Mouse (Mus musculus) myocyte (in vitro differentiated cells): ENCODE measurements around the gene Arrdc2. TPM values are rescaled to one million over a fixed set of nuclear protein-coding genes. Genes with fewer than 3 reads are reported as not detected.

Experiments
- H3K27me3 ChIP-seq: one replicate; pipeline ENCODE4 v1.6.1; 2011; ENCODE audit not compliant: control insufficient read depth, insufficient read depth, insufficient read length
- H3K36me3 ChIP-seq: one replicate; pipeline ENCODE4 v1.6.1; 2011; ENCODE audit not compliant: control insufficient read depth, insufficient read depth
- H3K4me2 ChIP-seq: one replicate; pipeline ENCODE4 v1.6.1; 2011; ENCODE audit warnings: low read depth, control low read depth
- H3K4me3 ChIP-seq: one replicate; pipeline ENCODE4 v1.5.1; 2011; ENCODE audit warnings: mild to moderate bottlenecking, control low read depth, moderate library complexity
- H3K79me2 ChIP-seq: one replicate; pipeline ENCODE4 v1.6.1; 2011; ENCODE audit not compliant: control insufficient read depth, insufficient read depth
- H3ac ChIP-seq: one replicate; pipeline ENCODE4 v1.6.1; 2011; ENCODE audit not compliant: control insufficient read depth, insufficient read length
- CEBPB ChIP-seq: IDR thresholded peaks from 2 replicates; pipeline ENCODE4 v1.6.1; 2011; ENCODE audit warnings: mild to moderate bottlenecking, moderate library complexity; ENCODE audit not compliant: poor library complexity, insufficient read depth, severe bottlenecking
- E2F4 ChIP-seq: IDR thresholded peaks from one replicate; pipeline ENCODE4 v1.6.1; 2011; ENCODE audit warnings: mild to moderate bottlenecking, control low read depth, moderate library complexity; ENCODE audit not compliant: insufficient read depth
- MAX ChIP-seq: IDR thresholded peaks from one replicate; pipeline ENCODE4 v1.6.1; 2011; ENCODE audit warnings: low read depth, mild to moderate bottlenecking, control low read depth
- MYOD1 ChIP-seq, 3 experiments: IDR thresholded peaks; one replicate each; pipeline ENCODE4 v1.6.1; 2011; ENCODE audit warnings: control low read depth in 2 of 3, low read depth in 2 of 3, mild to moderate bottlenecking in 2 of 3, moderate library complexity in 1 of 3; ENCODE audit not compliant: insufficient read length in 2 of 3, control insufficient read depth in 1 of 3
- MYOG ChIP-seq, 3 experiments: IDR thresholded peaks; one replicate each; pipeline ENCODE4 v1.6.1; 2011; ENCODE audit warnings: control low read depth in 2 of 3, low read depth in 2 of 3, mild to moderate bottlenecking in 2 of 3; ENCODE audit not compliant: insufficient read length in 2 of 3, control insufficient read depth in 1 of 3, insufficient read depth in 1 of 3
- POLR2A ChIP-seq: IDR thresholded peaks from one replicate; pipeline ENCODE4 v1.6.1; 2011; ENCODE audit warnings: low read depth, mild to moderate bottlenecking, control low read depth, moderate library complexity; ENCODE audit not compliant: insufficient read length
- POLR2AphosphoS2 ChIP-seq: IDR thresholded peaks from one replicate; pipeline ENCODE4 v1.6.1; 2011; ENCODE audit warnings: low read depth, control low read depth; ENCODE audit not compliant: insufficient read length
- REST ChIP-seq: IDR thresholded peaks from one replicate; pipeline ENCODE4 v1.6.1; 2011; ENCODE audit warnings: mild to moderate bottlenecking, control low read depth, moderate library complexity; ENCODE audit not compliant: insufficient read depth, insufficient read length
- SRF ChIP-seq: IDR thresholded peaks from one replicate; pipeline ENCODE4 v1.6.1; 2011; ENCODE audit warnings: low read depth; ENCODE audit not compliant: control insufficient read depth, insufficient read length
- TCF12 ChIP-seq: IDR thresholded peaks from one replicate; pipeline ENCODE4 v1.6.1; 2011; ENCODE audit warnings: mild to moderate bottlenecking, control low read depth; ENCODE audit not compliant: poor library complexity, insufficient read depth, severe bottlenecking
- TCF3 ChIP-seq: IDR thresholded peaks from one replicate; pipeline ENCODE4 v1.6.1; 2011; ENCODE audit warnings: low read depth, control low read depth; ENCODE audit not compliant: insufficient read length
- USF1 ChIP-seq: IDR thresholded peaks from one replicate; pipeline ENCODE4 v1.6.1; 2011; ENCODE audit warnings: low read depth, mild to moderate bottlenecking, control low read depth, moderate library complexity
- polyA plus RNA-seq: library from polyadenylated mRNA; unstranded; fragments of >200 nt; fragmentation: generic; extraction: Trizol; gene quantifications from one replicate; pipeline ENCODE4 v1.2.1, GENCODE M21; 2012; ENCODE audit warnings: missing spikeins

The Arrdc2 gene
- polyA plus RNA-seq, 1 experiment, result 5.8 TPM

GRCm38 (mm10) chr8:70850132-70850845 is 10.8 kb upstream of the Arrdc2 start:
- no peaks in the 10 kb centered on the region for H3K36me3 ChIP-seq
- H3K4me3 ChIP-seq, result no peak overlapping the region
- TF ChIP-seq POLR2AphosphoS2, result no peak
- no peak for TF ChIP-seq CEBPB
- no peak for TF ChIP-seq USF1
- no peak for TF ChIP-seq SRF
- TF ChIP-seq MAX, result no peak
- TF ChIP-seq E2F4, result no peak
- no peak for TF ChIP-seq MYOD1 (IDR thresholded peaks at IDR 0.05; ENCODE audit: control insufficient read depth in 1 of 3, insufficient read length in 2 of 3, low read depth in 2 of 3)
- H3K4me2 ChIP-seq, result no peak overlapping the region
- H3ac ChIP-seq, result no peak overlapping the region
- H3K27me3 ChIP-seq, result no peaks in the 10 kb centered on the region
- no peaks in the 10 kb centered on the region for H3K79me2 ChIP-seq

GRCm38 (mm10) chr8:70849333-70849990 is 9.9 kb upstream of the Arrdc2 start:
- no peaks in the 10 kb centered on the region for H3K36me3 ChIP-seq
- H3ac ChIP-seq, result no peak overlapping the region
- TF ChIP-seq MAX, result no peak
- no peak for TF ChIP-seq POLR2AphosphoS2
- TF ChIP-seq REST, result no peak
- TF ChIP-seq E2F4, result no peak
- no peak for TF ChIP-seq TCF3
- TF ChIP-seq CEBPB, result no peak
- no peak for TF ChIP-seq USF1
- H3K4me2 ChIP-seq, result no peak overlapping the region
- H3K27me3 ChIP-seq, result no peaks in the 10 kb centered on the region
- no peak overlapping the region for H3K4me3 ChIP-seq
- H3K79me2 ChIP-seq, result no peaks in the 10 kb centered on the region

DNA sequence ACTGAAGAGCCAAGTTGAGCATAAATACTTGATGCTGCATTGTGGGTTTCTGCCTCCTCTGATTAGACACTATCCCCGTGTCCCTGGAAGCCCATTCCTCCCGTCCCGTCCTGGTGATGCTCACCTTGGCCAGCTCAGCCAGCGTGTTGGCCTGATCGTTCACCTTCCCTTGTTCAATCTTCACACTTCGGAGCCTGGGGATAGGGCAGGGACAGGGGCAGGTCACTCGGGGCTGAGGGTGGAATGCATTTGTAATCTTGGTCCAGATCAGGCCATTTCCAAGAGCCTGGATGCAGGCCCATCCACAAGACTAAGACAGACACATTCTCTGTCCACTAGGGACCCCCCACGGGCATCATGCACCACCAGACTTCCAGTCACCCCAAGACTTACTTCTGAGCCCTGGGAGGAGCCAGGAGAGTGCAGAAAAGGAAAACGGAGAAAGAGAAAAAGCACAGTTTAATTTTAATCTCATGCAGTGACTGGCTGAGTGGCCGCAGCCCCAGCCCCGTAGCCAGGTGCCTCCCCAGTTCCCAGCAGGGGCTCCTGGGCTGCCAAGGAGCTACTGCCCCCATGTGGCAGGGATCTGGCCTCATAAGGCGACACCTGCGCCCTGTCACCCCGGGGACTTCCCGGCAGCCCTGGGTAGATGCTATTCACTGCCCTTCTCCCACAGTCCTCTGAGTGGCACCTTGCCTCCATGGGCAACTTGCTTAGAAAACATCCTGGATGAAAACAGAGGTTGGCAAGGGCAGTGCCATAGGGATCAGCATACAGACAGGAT is 7.0 kb upstream of the Arrdc2 start:
- Histone ChIP-seq H3ac (no peak overlapping the region), H3K79me2 (no peaks in the 10 kb centered on the region), H3K4me3 (no peak overlapping the region), H3K36me3 (no peaks in the 10 kb centered on the region), H3K27me3 (no peaks in the 10 kb centered on the region), H3K4me2 (no peak overlapping the region)
- no peak for TF ChIP-seq POLR2AphosphoS2

- Histone ChIP-seq H3K4me3 (no peak overlapping the region), H3K36me3 (no peaks in the 10 kb centered on the region), H3ac (no peak overlapping the region), H3K4me2 (no peak overlapping the region), H3K79me2 (no peaks in the 10 kb centered on the region), H3K27me3 (no peaks in the 10 kb centered on the region)
- no peak for TF ChIP-seq POLR2A
- TF ChIP-seq SRF, result no peak
- TF ChIP-seq REST, result no peak
- TF ChIP-seq TCF3, result no peak
- no peak for TF ChIP-seq TCF12
- no peak for TF ChIP-seq POLR2AphosphoS2
- no peak for TF ChIP-seq MYOG (IDR thresholded peaks at IDR 0.05; ENCODE audit: control insufficient read depth in 1 of 3, insufficient read depth in 1 of 3, insufficient read length in 2 of 3, low read depth in 2 of 3)
- TF ChIP-seq MYOD1 (IDR thresholded peaks at IDR 0.05; ENCODE audit: control insufficient read depth in 1 of 3, insufficient read length in 2 of 3, low read depth in 2 of 3), result no peak
- no peak for TF ChIP-seq MAX
- TF ChIP-seq E2F4, result no peak
- no peak for TF ChIP-seq CEBPB
- no peak for TF ChIP-seq USF1
These were observed 5.6 kb upstream of the Arrdc2 start for GRCm38 (mm10) chr8:70845108-70845507.

GRCm38 (mm10) chr8:70844523-70844922 is 5.0 kb upstream of the Arrdc2 start:
- Histone ChIP-seq H3K4me3 (no peak overlapping the region), H3K27me3 (no peaks in the 10 kb centered on the region), H3K4me2 (no peak overlapping the region), H3K36me3 (no peaks in the 10 kb centered on the region), H3ac (no peak overlapping the region), H3K79me2 (no peaks in the 10 kb centered on the region)
- TF ChIP-seq POLR2AphosphoS2, result peak; percentile 20
- TF ChIP-seq MYOD1 (IDR thresholded peaks at IDR 0.05; ENCODE audit: control insufficient read depth in 1 of 3, insufficient read length in 2 of 3, low read depth in 2 of 3), result no peak
